Mouse (Mus musculus) neural tube, embryonic 15.5 days (tissue): Measurements from ENCODE around the gene Elovl6. TPM values are rescaled to one million over a fixed set of nuclear protein-coding genes. Genes with fewer than 3 reads are reported as not detected.

Experiments used
- ATAC-seq: fragments of 200-750 bp; cut with Nextera tagmentation; 2 replicates; pipeline ENCODE4 v1.8.0; 2017; ENCODE audit warnings: mild to moderate bottlenecking, moderate TSS enrichment, moderate library complexity; ENCODE audit not compliant: low FRiP score
- H3K27ac ChIP-seq: fragments of 300-500 bp; sonication (generic); replicated peaks from 2 replicates; pipeline ENCODE4 v1.5.1; 2015; ENCODE audit warnings: mild to moderate bottlenecking, inconsistent platforms
- H3K27me3 ChIP-seq: fragments of 300-500 bp; sonication (generic); replicated peaks from 2 replicates; pipeline ENCODE4 v1.6.1; 2015; ENCODE audit warnings: inconsistent platforms
- H3K36me3 ChIP-seq: fragments of 300-500 bp; sonication (generic); 2 replicates; pipeline ENCODE4 v1.6.1; 2015; ENCODE audit warnings: inconsistent platforms
- H3K4me1 ChIP-seq: fragments of 300-500 bp; sonication (generic); 2 replicates; pipeline ENCODE4 v1.6.1; 2015; ENCODE audit warnings: inconsistent platforms
- H3K4me2 ChIP-seq: fragments of 300-500 bp; sonication (generic); 2 replicates; pipeline ENCODE4 v1.6.1; 2015; ENCODE audit warnings: inconsistent platforms, mild to moderate bottlenecking, moderate library complexity
- H3K4me3 ChIP-seq: fragments of 300-500 bp; sonication (generic); replicated peaks from 2 replicates; pipeline ENCODE4 v1.5.1; 2015; ENCODE audit warnings: mild to moderate bottlenecking, inconsistent platforms
- H3K9ac ChIP-seq: fragments of 300-500 bp; sonication (generic); replicated peaks from 2 replicates; pipeline ENCODE4 v1.6.1; 2015; ENCODE audit warnings: mild to moderate bottlenecking, inconsistent platforms
- H3K9me3 ChIP-seq: fragments of 300-500 bp; sonication (generic); replicated peaks from 2 replicates; pipeline ENCODE4 v1.6.1; 2016; ENCODE audit warnings: inconsistent platforms
- WGBS: fragments of 180-500 bp; shearing (Covaris S2); methylation state at CpG from one replicate; pipeline ENCODE4 v1.1.7; 2015; ENCODE audit warnings: mixed read lengths; 5-methylcytosine and 5-hydroxymethylcytosine counted together
- polyA plus RNA-seq: library from polyadenylated mRNA; unstranded; fragments of >200 nt; fragmentation: Nextera tagmentation; extraction: Ambion mirVana; gene quantifications from 2 replicates; pipeline ENCODE4 v1.2.1, GENCODE M21; 2015

Gene Elovl6
- polyA plus RNA-seq, 1 experiment from 2014 or later, result 41.6 TPM

DNA sequence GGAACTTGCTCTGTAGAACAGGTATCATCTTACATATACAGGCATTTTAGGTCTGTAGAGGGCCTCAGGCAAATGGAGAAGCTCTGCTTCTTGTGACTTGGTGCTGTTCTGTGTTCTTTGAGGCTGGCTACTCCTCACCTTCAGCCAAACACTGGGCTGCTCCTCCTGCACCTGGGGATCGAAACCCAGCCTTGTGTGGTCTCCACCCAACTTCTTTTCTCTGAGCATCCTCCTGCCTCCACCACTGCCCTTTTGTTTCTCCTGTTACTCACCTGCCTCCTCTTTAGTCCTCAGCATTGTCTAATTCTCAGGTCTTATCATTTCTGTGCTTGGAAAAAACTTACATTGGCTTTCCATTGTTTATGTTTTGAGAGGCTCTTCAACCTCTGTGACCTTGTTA is 12.1 kb downstream of the Elovl6 start:
- H3K9ac ChIP-seq, result no peak overlapping the region
- H3K27ac ChIP-seq, result no peak overlapping the region
- ATAC-seq, result no peak
- no peak overlapping the region for H3K4me3 ChIP-seq
- H3K36me3 ChIP-seq, result peaks cover 22% of the 10 kb centered on the region
- 0 out of 2 replicates have a peak, but pooled peaks cover 4% of the 10 kb centered on the region for H3K4me1 ChIP-seq
- H3K4me2 ChIP-seq, result no peak overlapping the region
- no peaks in the 10 kb centered on the region for H3K27me3 ChIP-seq
- no peaks in the 10 kb centered on the region; the same call in 1 of the 2 replicates for H3K9me3 ChIP-seq
- 96% methylated on average over 1 of the region's 1 CpGs for WGBS

DNA sequence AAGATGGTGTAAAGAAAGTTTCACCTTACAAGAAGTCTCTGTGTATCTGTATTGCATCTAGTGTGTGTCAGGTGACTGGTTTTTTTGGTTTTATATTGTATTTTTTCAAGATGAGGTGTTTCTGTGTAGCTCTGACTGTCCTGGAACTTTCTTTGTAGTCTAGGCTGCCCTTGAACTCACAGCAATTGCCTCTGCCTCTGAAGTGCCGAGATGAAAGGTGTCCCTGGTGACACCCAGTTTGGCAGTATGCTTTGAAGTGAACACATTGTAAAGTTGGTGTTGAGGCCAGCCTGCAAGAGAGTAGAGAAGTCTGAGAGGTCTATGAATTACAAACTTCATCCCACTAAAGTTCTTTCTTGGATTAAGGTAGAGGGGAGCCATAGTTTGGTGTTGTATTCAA is 13.1 kb downstream of the Elovl6 start:
- Histone ChIP-seq H3K9me3 (no peaks in the 10 kb centered on the region; the same call in 1 of the 2 replicates), H3K4me1 (0 out of 2 replicates have a peak, but pooled peaks cover 4% of the 10 kb centered on the region), H3K36me3 (peaks cover 22% of the 10 kb centered on the region), H3K27me3 (no peaks in the 10 kb centered on the region), H3K4me2 (no peak overlapping the region), H3K27ac (no peak overlapping the region), H3K9ac (no peak overlapping the region), H3K4me3 (no peak overlapping the region)
- ATAC-seq, result no peak
- WGBS, result 60% methylated on average over 1 of the region's 1 CpGs

DNA sequence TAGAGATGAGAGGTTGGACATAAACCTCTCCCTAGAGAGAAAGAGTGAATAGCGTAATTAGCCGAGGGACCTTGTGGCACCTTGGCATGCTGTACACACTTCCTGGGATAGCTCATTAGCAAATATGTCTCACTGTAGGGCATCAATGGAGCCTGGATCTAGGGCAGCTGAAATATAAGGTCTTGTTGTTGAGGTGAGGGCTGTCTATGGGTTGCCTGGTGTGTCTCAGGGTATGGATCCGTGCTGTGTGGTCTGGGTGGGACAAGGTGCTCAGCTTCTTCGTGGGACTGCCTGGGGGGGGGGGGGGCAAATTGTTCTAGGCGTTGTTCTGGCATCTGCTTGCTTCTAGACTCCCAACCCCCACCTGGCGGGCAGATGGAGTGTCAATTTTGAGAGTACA is 13.6 kb downstream of the Elovl6 start:
- ATAC-seq, result no peak
- Histone ChIP-seq H3K9me3 (no peaks in the 10 kb centered on the region; the same call in 1 of the 2 replicates), H3K4me3 (no peak overlapping the region), H3K9ac (no peak overlapping the region), H3K4me1 (0 out of 2 replicates have a peak, but pooled peaks cover 4% of the 10 kb centered on the region), H3K27ac (no peak overlapping the region), H3K4me2 (no peak overlapping the region), H3K36me3 (peaks cover 22% of the 10 kb centered on the region), H3K27me3 (no peaks in the 10 kb centered on the region)
- 75% methylated on average over 6 of the region's 6 CpGs for WGBS

- Histone ChIP-seq H3K36me3 (peaks cover 9% of the 10 kb centered on the region), H3K9ac (no peak overlapping the region), H3K27me3 (no peaks in the 10 kb centered on the region), H3K27ac (no peak overlapping the region), H3K4me1 (0 out of 2 replicates have a peak, but pooled peaks cover 4% of the 10 kb centered on the region), H3K4me2 (no peak overlapping the region), H3K9me3 (no peaks in the 10 kb centered on the region; the same call in 1 of the 2 replicates), H3K4me3 (no peak overlapping the region)
- 65% methylated on average over 8 of the region's 8 CpGs for WGBS
- no peak for ATAC-seq
These were observed 15.8 kb downstream of the Elovl6 start for GRCm38 (mm10) chr3:129547837-129548435.

DNA sequence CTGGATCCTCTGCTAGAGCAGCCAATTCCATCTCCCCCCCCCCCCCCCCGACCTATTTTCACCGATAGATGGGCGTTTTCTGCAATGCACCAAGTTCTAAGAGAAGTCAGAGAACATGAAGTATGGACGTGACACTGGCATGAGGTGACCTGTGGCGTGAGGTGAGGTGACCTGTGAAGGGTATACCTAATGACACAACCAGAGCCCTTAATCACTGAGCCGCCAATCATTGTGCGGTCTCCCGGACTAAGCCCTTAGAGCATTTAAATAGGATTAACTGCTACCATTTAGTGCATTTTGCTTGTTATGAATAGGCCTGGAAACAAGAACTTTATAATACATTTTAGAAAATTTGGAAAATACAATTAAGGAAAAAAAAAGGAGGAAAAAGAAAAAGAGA is 16.6 kb downstream of the Elovl6 start:
- no peak for ATAC-seq
- Histone ChIP-seq H3K4me1 (0 out of 2 replicates have a peak, but pooled peaks cover 4% of the 10 kb centered on the region), H3K4me2 (no peak overlapping the region), H3K27me3 (no peaks in the 10 kb centered on the region), H3K9me3 (no peaks in the 10 kb centered on the region; the same call in 1 of the 2 replicates), H3K36me3 (peaks cover 5% of the 10 kb centered on the region), H3K27ac (no peak overlapping the region), H3K4me3 (no peak overlapping the region), H3K9ac (no peak overlapping the region)
- WGBS, result 83% methylated on average over 8 of the region's 8 CpGs

DNA sequence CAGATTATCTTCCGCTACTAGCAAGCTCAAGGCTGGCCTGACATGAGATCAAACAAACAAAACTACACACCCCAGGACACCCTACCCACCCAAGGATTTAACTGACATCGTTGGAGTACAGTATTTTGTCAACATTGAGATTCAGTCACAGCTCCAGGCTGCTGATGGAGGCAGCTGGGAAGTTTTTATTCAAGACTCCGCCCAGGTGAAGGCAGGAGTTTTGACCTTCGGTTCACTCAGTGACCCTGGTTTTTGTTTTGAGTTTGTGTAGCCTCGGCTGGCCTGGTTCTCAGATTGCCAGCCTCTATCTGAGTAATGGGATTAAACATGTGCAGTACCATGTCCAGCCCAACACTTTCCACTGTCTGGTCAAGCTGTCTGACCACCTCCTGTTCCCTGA is 17.4 kb downstream of the Elovl6 start:
- H3K36me3 ChIP-seq, result no peaks in the 10 kb centered on the region
- WGBS, result 60% methylated on average over 5 of the region's 5 CpGs
- no peak overlapping the region for H3K4me2 ChIP-seq

DNA sequence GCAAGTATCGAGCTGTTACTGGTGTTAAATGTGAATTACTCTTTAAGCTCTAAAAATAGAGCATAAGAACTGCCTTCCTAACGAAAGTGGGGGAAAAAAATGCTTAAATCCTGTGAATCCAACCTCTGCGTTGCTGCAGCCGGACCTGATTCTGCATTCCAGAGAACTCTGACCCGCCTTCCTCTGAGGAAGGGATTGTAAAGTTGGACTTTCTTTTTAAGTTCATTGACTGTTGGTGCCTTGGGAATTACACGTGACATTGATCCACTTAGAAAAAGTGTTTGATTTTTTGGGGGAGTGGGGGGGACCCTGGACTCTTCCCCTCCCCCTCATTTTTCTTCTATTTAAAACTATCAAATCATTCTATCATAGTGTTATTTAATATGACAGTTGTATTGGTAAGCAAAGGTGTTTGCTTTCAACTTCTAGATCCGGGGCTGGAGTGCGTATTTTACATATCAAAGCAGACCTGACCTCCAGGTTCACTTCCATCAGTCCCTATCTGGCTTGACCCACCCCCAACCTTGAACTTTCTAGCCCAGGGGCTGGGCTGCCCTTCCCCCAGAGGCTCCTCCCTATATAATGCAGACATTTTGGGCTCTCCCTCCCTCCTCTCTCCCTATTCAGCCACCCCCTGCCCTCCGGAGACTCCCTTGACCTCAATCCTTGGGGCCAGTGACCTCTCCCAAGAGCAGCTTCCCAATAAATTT is 19.6 kb downstream of the Elovl6 start:
- Histone ChIP-seq H3K27me3 (no peaks in the 10 kb centered on the region), H3K9ac (no peak overlapping the region), H3K36me3 (no peaks in the 10 kb centered on the region), H3K4me3 (no peak overlapping the region), H3K27ac (no peak overlapping the region), H3K4me2 (no peak overlapping the region), H3K4me1 (no peaks in the 10 kb centered on the region), H3K9me3 (no peaks in the 10 kb centered on the region)
- no peak for ATAC-seq
- WGBS, result 56% methylated on average over 9 of the region's 9 CpGs

More for the DNA sequence above, 17.4 kb downstream of the Elovl6 start:
- H3K9me3 ChIP-seq, result no peaks in the 10 kb centered on the region
- 0 out of 2 replicates have a peak, but pooled peaks cover 4% of the 10 kb centered on the region for H3K4me1 ChIP-seq
- no peak overlapping the region for H3K27ac ChIP-seq
- ATAC-seq, result no peak
- no peaks in the 10 kb centered on the region for H3K27me3 ChIP-seq
- H3K4me3 ChIP-seq, result no peak overlapping the region
- H3K9ac ChIP-seq, result no peak overlapping the region

DNA sequence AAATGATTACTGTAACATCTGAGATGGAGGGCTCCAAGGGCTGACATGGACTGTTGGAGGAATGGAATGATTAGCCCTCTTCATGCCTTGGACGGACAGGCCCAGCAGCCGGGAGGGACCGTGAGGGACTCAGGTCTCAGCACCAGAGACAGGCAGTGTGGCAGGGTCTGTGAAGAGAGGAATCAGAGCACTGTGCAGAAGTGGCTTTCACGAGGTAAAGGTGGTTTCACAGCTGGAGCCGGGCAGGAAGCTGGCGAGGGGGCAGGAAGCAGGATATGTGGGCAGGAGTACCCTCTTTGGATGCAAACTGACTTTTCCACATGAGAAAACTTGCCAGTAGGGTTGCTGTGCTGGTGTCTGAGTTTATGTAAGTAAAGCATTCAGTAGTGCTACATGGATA is 20.2 kb downstream of the Elovl6 start:
- no peak for ATAC-seq
- no peak overlapping the region for H3K4me2 ChIP-seq
- no peaks in the 10 kb centered on the region for H3K9me3 ChIP-seq
- no peaks in the 10 kb centered on the region for H3K4me1 ChIP-seq
- H3K36me3 ChIP-seq, result no peaks in the 10 kb centered on the region
- no peaks in the 10 kb centered on the region for H3K27me3 ChIP-seq
- no peak overlapping the region for H3K9ac ChIP-seq
- 79% methylated on average over 6 of the region's 6 CpGs for WGBS
- H3K4me3 ChIP-seq, result no peak overlapping the region
- H3K27ac ChIP-seq, result no peak overlapping the region

DNA sequence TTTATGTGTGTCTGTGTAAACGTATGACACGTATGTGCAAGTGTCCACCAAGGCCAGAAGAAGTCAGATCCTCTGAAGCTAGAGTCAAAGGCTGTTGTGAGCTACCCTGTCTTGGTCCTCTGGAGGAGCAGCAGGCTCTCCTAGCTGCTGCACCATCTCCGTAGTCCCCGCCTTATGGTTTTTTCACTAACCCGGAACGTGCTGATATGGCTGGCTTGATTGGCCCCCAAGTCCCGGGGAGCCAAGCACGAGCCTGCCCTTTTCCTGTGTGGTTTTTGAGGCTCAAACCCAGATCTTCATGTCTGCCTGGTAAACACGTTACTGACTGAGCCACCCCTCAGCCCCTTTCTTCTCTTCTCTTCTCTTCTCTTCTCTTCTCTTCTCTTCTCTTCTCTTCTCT is 21.0 kb downstream of the Elovl6 start:
- WGBS, result 82% methylated on average over 9 of the region's 9 CpGs
- H3K27ac ChIP-seq, result no peak overlapping the region
- no peaks in the 10 kb centered on the region for H3K4me1 ChIP-seq
- no peak overlapping the region for H3K4me2 ChIP-seq
- H3K9me3 ChIP-seq, result no peaks in the 10 kb centered on the region
- no peak for ATAC-seq
- H3K4me3 ChIP-seq, result no peak overlapping the region
- H3K27me3 ChIP-seq, result no peaks in the 10 kb centered on the region
- H3K36me3 ChIP-seq, result no peaks in the 10 kb centered on the region
- no peak overlapping the region for H3K9ac ChIP-seq

GRCm38 (mm10) chr3:129553661-129554060 is 21.5 kb downstream of the Elovl6 start:
- Histone ChIP-seq H3K36me3 (no peaks in the 10 kb centered on the region), H3K4me1 (no peaks in the 10 kb centered on the region), H3K4me3 (no peak overlapping the region), H3K27ac (no peak overlapping the region), H3K9me3 (no peaks in the 10 kb centered on the region), H3K4me2 (no peak overlapping the region), H3K27me3 (no peaks in the 10 kb centered on the region), H3K9ac (no peak overlapping the region)
- ATAC-seq, result no peak
- 93% methylated on average over 10 of the region's 10 CpGs for WGBS

GRCm38 (mm10) chr3:129554436-129554835 is 22.3 kb downstream of the Elovl6 start:
- Histone ChIP-seq H3K27ac (no peak overlapping the region), H3K4me1 (no peaks in the 10 kb centered on the region), H3K9me3 (no peaks in the 10 kb centered on the region), H3K36me3 (no peaks in the 10 kb centered on the region), H3K4me3 (no peak overlapping the region), H3K4me2 (no peak overlapping the region), H3K9ac (no peak overlapping the region), H3K27me3 (no peaks in the 10 kb centered on the region)
- whole genome bisulfite sequencing, result 88% methylated on average over 4 of the region's 4 CpGs
- no peak for ATAC-seq

DNA sequence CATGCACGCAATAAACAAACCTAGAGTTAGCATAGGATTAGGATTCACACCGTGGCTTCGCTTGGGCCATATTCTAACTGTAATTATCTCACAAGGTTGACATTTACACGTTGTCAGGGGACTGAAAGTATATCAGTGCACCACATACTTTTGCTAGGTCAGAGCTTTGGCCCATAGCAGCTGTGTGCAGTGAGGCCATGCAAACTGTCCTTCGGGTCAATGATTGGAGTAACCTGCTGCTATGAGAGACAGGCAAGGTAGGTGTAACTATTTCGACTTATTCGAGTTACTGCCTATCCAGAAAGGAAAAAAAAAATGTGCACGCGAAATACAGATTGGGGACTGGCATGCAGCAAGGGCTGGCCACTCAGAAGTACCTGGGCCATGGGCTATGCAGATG is 24.9 kb downstream of the Elovl6 start:
- H3K4me3 ChIP-seq, result no peak overlapping the region
- H3K27me3 ChIP-seq, result no peaks in the 10 kb centered on the region
- WGBS, result 90% methylated on average over 9 of the region's 9 CpGs
- H3K36me3 ChIP-seq, result no peaks in the 10 kb centered on the region
- H3K9ac ChIP-seq, result no peak overlapping the region
- ATAC-seq, result no peak
- H3K9me3 ChIP-seq, result no peaks in the 10 kb centered on the region
- no peaks in the 10 kb centered on the region for H3K4me1 ChIP-seq
- no peak overlapping the region for H3K4me2 ChIP-seq
- no peak overlapping the region for H3K27ac ChIP-seq
